ENCODE assay signal across 9 mouse cellular contexts in genomic region chr11:4083316-4084078, GRCm38 (mm10). TPM values are rescaled to one million over a fixed set of nuclear protein-coding genes. Genes with fewer than 3 reads are reported as not detected.
DNase-seq lines count a peak whose midpoint lies in the region; ATAC-seq and TF ChIP-seq lines count a peak whose summit lies in the region.
"Had no signal": no experiment of that assay in that cellular context is flagged by ENCODE, and none has a peak within 500 bp of the region (broad histone marks: within the 10 kb centered on the region; RNA-seq: fewer than 3 reads in every experiment).

No protein-coding gene starts in this region.

- no peak overlapping the region for H3K4me3 ChIP-seq in MEL (ENCODE audit: control insufficient read depth in 1 of 2, insufficient read depth in 1 of 2, low read depth in 2 of 2, low read length in 2 of 2)
- no peak overlapping the region for H3K4me3 ChIP-seq in forebrain, embryonic 15.5 days

- no peaks in the 10 kb centered on the region for H3K9me3 ChIP-seq in MEL (replicated peaks; ENCODE audit: insufficient read depth, low read length)
- H3K9me3 ChIP-seq in forebrain, embryonic 15.5 days: no peaks in the 10 kb centered on the region

- peaks cover 3 to 10% of the 10 kb centered on the region in 2 experiments for H3K4me1 ChIP-seq in MEL (ENCODE audit: control insufficient read depth in 1 of 2, insufficient read depth in 2 of 2, low read length in 2 of 2)
- H3K4me1 ChIP-seq in forebrain, embryonic 15.5 days: no peaks in the 10 kb centered on the region

- peak; percentile 88 for TF ChIP-seq RAD21 in MEL (IDR thresholded peaks at IDR 0.05; ENCODE audit: low read depth, low read length)

- peak; percentile 65 for DNase-seq in gastrocnemius, adult 18-20 months (ENCODE audit: low spot score)
- DNase-seq in gastrocnemius, postnatal 25 days: no peak
- peak; percentile 84 for DNase-seq in MEL (ENCODE audit: low read depth, low spot score)
- DNase-seq in cerebellum, adult 11-12 months: peak; percentile 50
- DNase-seq in kidney, postnatal 14 days: peak; percentile 72
- DNase-seq in right cerebral cortex, postnatal 4 days: peak; percentile 52

- no peak for TF ChIP-seq POLR2A in MEL (IDR thresholded peaks at IDR 0.05; ENCODE audit: control insufficient read depth in 1 of 2, insufficient read depth in 1 of 2, low read depth in 1 of 2, low read length in 2 of 2, poor library complexity in 1 of 2)

- no peaks in the 10 kb centered on the region for H3K27me3 ChIP-seq in MEL (ENCODE audit: control insufficient read depth in 1 of 2, insufficient read depth in 2 of 2, low read length in 2 of 2)
- no peaks in the 10 kb centered on the region for H3K27me3 ChIP-seq in forebrain, embryonic 15.5 days

- 31% methylated on average over 5 of the region's 5 CpGs for WGBS in forebrain, embryonic 15.5 days

- no peak overlapping the region for H3K27ac ChIP-seq in MEL (ENCODE audit: control insufficient read depth, low read depth, low read length)
- no peak overlapping the region for H3K27ac ChIP-seq in forebrain, embryonic 15.5 days (replicated peaks)

- peak; percentile 69 to 87 (median 86) for TF ChIP-seq CTCF in MEL (IDR thresholded peaks at IDR 0.05 in 2 of 3, conservative IDR thresholded peaks at IDR 0.05 in 1 of 3; ENCODE audit: control insufficient read depth in 1 of 3, insufficient read depth in 1 of 3, low read depth in 2 of 3, low read length in 3 of 3, poor library complexity in 1 of 3, severe bottlenecking in 1 of 3)

- no peak overlapping the region for H3K4me2 ChIP-seq in forebrain, embryonic 15.5 days (replicated peaks)

- peaks cover 0 to 11% of the 10 kb centered on the region in 2 experiments; a peak in 2 of 4 replicates for H3K36me3 ChIP-seq in MEL (ENCODE audit: control insufficient read depth in 1 of 2, insufficient read depth in 2 of 2, low read length in 2 of 2)
- no peaks in the 10 kb centered on the region for H3K36me3 ChIP-seq in forebrain, embryonic 15.5 days

- no peaks in the 10 kb centered on the region for H3K79me2 ChIP-seq in MEL (ENCODE audit: control insufficient read depth, insufficient read depth, low read length, poor library complexity)

- no peak overlapping the region for H3K9ac ChIP-seq in MEL (ENCODE audit: control insufficient read depth, low read depth, low read length, poor library complexity, severe bottlenecking)
- H3K9ac ChIP-seq in forebrain, embryonic 15.5 days (replicated peaks): no peak overlapping the region

- no peak for TF ChIP-seq EP300 in MEL (IDR thresholded peaks at IDR 0.05; ENCODE audit: low read depth in 1 of 2, low read length in 2 of 2)

- ATAC-seq in forebrain, embryonic 15.5 days (replicated peaks): peak; percentile 46; the same call in 1 of the 2 replicates
- peak; percentile 58 for ATAC-seq in megakaryocyte progenitor cell, adult 5-6 weeks (replicated peaks; ENCODE audit: poor library complexity)

TF ChIP-seq in MEL, 35 proteins besides CTCF, POLR2A, EP300 and RAD21 (continues in another document):
- peak; percentile 68 for TF ChIP-seq SMC3 (IDR thresholded peaks at IDR 0.05; ENCODE audit: low read depth, low read length)
- TF ChIP-seq GATA1 (IDR thresholded peaks at IDR 0.05; ENCODE audit: low read depth, low read length): no peak
- no peak for TF ChIP-seq TCF12 (IDR thresholded peaks at IDR 0.05; ENCODE audit: low read depth, low read length)
- TF ChIP-seq MAFK (IDR thresholded peaks at IDR 0.05; ENCODE audit: borderline replicate concordance, low read depth, low read length): no peak
- TF ChIP-seq MAZ (IDR thresholded peaks at IDR 0.05; ENCODE audit: low read depth, low read length): no peak
- TF ChIP-seq MAX (IDR thresholded peaks at IDR 0.05; ENCODE audit: low read length): peak; percentile 82
- no peak for TF ChIP-seq ETS1 (IDR thresholded peaks at IDR 0.05; ENCODE audit: low read depth, low read length)
- no peak for TF ChIP-seq TAL1 (IDR thresholded peaks at IDR 0.05; ENCODE audit: low read length)
- TF ChIP-seq POLR2AphosphoS5 (IDR thresholded peaks at IDR 0.05; ENCODE audit: borderline replicate concordance, low read depth, low read length): no peak
- TF ChIP-seq MYC (IDR thresholded peaks at IDR 0.05; ENCODE audit: low read depth, low read length): peak; percentile 97
- no peak for TF ChIP-seq MYB (IDR thresholded peaks at IDR 0.05; ENCODE audit: low read depth, low read length)
- no peak for TF ChIP-seq JUND (IDR thresholded peaks at IDR 0.05; ENCODE audit: low read depth, low read length)
- no peak for TF ChIP-seq HCFC1 (IDR thresholded peaks at IDR 0.05; ENCODE audit: low read depth, low read length)
- TF ChIP-seq ELF1 (IDR thresholded peaks at IDR 0.05; ENCODE audit: low read depth, low read length): no peak
- TF ChIP-seq USF1 (IDR thresholded peaks at IDR 0.05; ENCODE audit: low read depth, low read length): peak; percentile 52; the same call in 1 of the 2 replicates
- TF ChIP-seq TBP (IDR thresholded peaks at IDR 0.05; ENCODE audit: low read depth, low read length): no peak
- TF ChIP-seq ZC3H11A (IDR thresholded peaks at IDR 0.05; ENCODE audit: low read depth, low read length): peak; percentile 64
- TF ChIP-seq NELFE (IDR thresholded peaks at IDR 0.05; ENCODE audit: low read depth, low read length): no peak
- TF ChIP-seq ZKSCAN1 (IDR thresholded peaks at IDR 0.05; ENCODE audit: low read depth, low read length): no peak
- no peak for TF ChIP-seq UBTF (IDR thresholded peaks at IDR 0.05; ENCODE audit: borderline replicate concordance, insufficient read depth, low read depth, low read length)
- no peak for TF ChIP-seq SIN3A (IDR thresholded peaks at IDR 0.05; ENCODE audit: low read length)
- TF ChIP-seq RCOR1 (IDR thresholded peaks at IDR 0.05; ENCODE audit: low read depth, low read length): no peak
- TF ChIP-seq MXI1 (IDR thresholded peaks at IDR 0.05; ENCODE audit: low read depth, low read length): no peak
- TF ChIP-seq CHD2 (IDR thresholded peaks at IDR 0.05; ENCODE audit: low read length): no peak
- no peak for TF ChIP-seq NRF1 (IDR thresholded peaks at IDR 0.05; ENCODE audit: insufficient read depth, low read depth, low read length, poor library complexity, severe bottlenecking)
- TF ChIP-seq ZMIZ1 (IDR thresholded peaks at IDR 0.05; ENCODE audit: low read depth, low read length): no peak
- TF ChIP-seq BHLHE40 (IDR thresholded peaks at IDR 0.05; ENCODE audit: borderline replicate concordance, low read depth, low read length): no peak
- TF ChIP-seq KAT2A (conservative IDR thresholded peaks at IDR 0.05; ENCODE audit: low read depth, low read length): no peak
- TF ChIP-seq USF2 (IDR thresholded peaks at IDR 0.05; ENCODE audit: borderline replicate concordance in 1 of 2, insufficient read depth in 1 of 2, low read depth in 1 of 2, low read length in 2 of 2): no peak
- TF ChIP-seq GABPA (IDR thresholded peaks at IDR 0.05; ENCODE audit: low read depth, low read length): no peak
- TF ChIP-seq POLR2AphosphoS2 (IDR thresholded peaks at IDR 0.05; ENCODE audit: low read length): no peak

RNA-seq across cellular contexts. Expression of gene Mtfp1, which starts 11.7 kb away (rescaled TPM):
- 10 to 100 TPM; 39.2 to 51.4 TPM for total RNA-seq in gastrocnemius, adult 18-20 months (2021)
- total RNA-seq in gastrocnemius, postnatal 25 days (2021): 10 to 100 TPM; 60.8 to 62.0 TPM
- 71.4 and 84.8 TPM in 2 replicates for total RNA-seq in MEL (2012; rRNA removed)
- polyA plus RNA-seq in MEL (2012; ENCODE audit: insufficient read depth in 1 of 2, insufficient read length in 2 of 2, low read depth in 1 of 2, low replicate concordance in 2 of 2, missing spikeins in 1 of 2): 10 to 100 TPM in 1 of 2 experiments, not detected in 1; 70.5 TPM
- polyA plus RNA-seq in forebrain, embryonic 15.5 days (2015; fragmentation: Nextera tagmentation; extraction: Ambion mirVana): 7.3 and 7.7 TPM in 2 replicates
- total RNA-seq in megakaryocyte progenitor cell, adult 5-6 weeks (2015): 9.7 and 12.0 TPM in 2 replicates
- total RNA-seq in megakaryocyte progenitor cell, adult 5-6 weeks (2017): 9.2 and 12.0 TPM in 2 replicates

RNA-seq across cellular contexts. Expression of gene Sec14l3, which starts 18.9 kb away (rescaled TPM):
- not detected for total RNA-seq in gastrocnemius, adult 18-20 months (2021)
- total RNA-seq in gastrocnemius, postnatal 25 days (2021): not detected
- not detected in 2 replicates for total RNA-seq in MEL (2012; rRNA removed)
- not detected for polyA plus RNA-seq in MEL (2012; ENCODE audit: insufficient read depth in 1 of 2, insufficient read length in 2 of 2, low read depth in 1 of 2, low replicate concordance in 2 of 2, missing spikeins in 1 of 2)
- polyA plus RNA-seq in forebrain, embryonic 15.5 days (2015; fragmentation: Nextera tagmentation; extraction: Ambion mirVana): 0.75 and 0.91 TPM in 2 replicates
- not detected in 2 replicates for total RNA-seq in megakaryocyte progenitor cell, adult 5-6 weeks (2015)
- total RNA-seq in megakaryocyte progenitor cell, adult 5-6 weeks (2017): not detected in 2 replicates

RNA-seq across cellular contexts. Expression of gene Sec14l2, which starts 39.7 kb away (rescaled TPM):
- under 1 TPM; 0.09 to 0.33 TPM for total RNA-seq in gastrocnemius, adult 18-20 months (2021)
- under 1 TPM; 0.49 to 0.83 TPM for total RNA-seq in gastrocnemius, postnatal 25 days (2021)
- total RNA-seq in MEL (2012; rRNA removed): 22.6 and 40.1 TPM in 2 replicates
- 10 to 100 TPM in 1 of 2 experiments, not detected in 1; 15.5 TPM for polyA plus RNA-seq in MEL (2012; ENCODE audit: insufficient read depth in 1 of 2, insufficient read length in 2 of 2, low read depth in 1 of 2, low replicate concordance in 2 of 2, missing spikeins in 1 of 2)
- 1.5 and 2.4 TPM in 2 replicates for polyA plus RNA-seq in forebrain, embryonic 15.5 days (2015; fragmentation: Nextera tagmentation; extraction: Ambion mirVana)
- total RNA-seq in megakaryocyte progenitor cell, adult 5-6 weeks (2015): 0.71 and 0.72 TPM in 2 replicates
- total RNA-seq in megakaryocyte progenitor cell, adult 5-6 weeks (2017): 0.87 and 1.7 TPM in 2 replicates

RNA-seq across cellular contexts. Expression of gene Rnf215, which starts 51.5 kb away (rescaled TPM):
- 1 to 10 TPM; 3.3 to 4.5 TPM for total RNA-seq in gastrocnemius, adult 18-20 months (2021)
- 1 to 10 TPM; 4.9 to 5.0 TPM for total RNA-seq in gastrocnemius, postnatal 25 days (2021)
- total RNA-seq in MEL (2012; rRNA removed): 10.1 and 11.3 TPM in 2 replicates
- polyA plus RNA-seq in MEL (2012; ENCODE audit: insufficient read depth in 1 of 2, insufficient read length in 2 of 2, low read depth in 1 of 2, low replicate concordance in 2 of 2, missing spikeins in 1 of 2): 10 to 100 TPM in 1 of 2 experiments, not detected in 1; 13.2 TPM
- polyA plus RNA-seq in forebrain, embryonic 15.5 days (2015; fragmentation: Nextera tagmentation; extraction: Ambion mirVana): 47.2 and 49.7 TPM in 2 replicates
- total RNA-seq in megakaryocyte progenitor cell, adult 5-6 weeks (2015): 2.5 and 4.7 TPM in 2 replicates
- total RNA-seq in megakaryocyte progenitor cell, adult 5-6 weeks (2017): 5.9 and 8.8 TPM in 2 replicates

RNA-seq across cellular contexts. Expression of gene Sec14l4, which starts 52.2 kb away (rescaled TPM):
- not detected for total RNA-seq in gastrocnemius, adult 18-20 months (2021)
- not detected for total RNA-seq in gastrocnemius, postnatal 25 days (2021)
- not detected in 2 replicates for total RNA-seq in MEL (2012; rRNA removed)
- polyA plus RNA-seq in MEL (2012; ENCODE audit: insufficient read depth in 1 of 2, insufficient read length in 2 of 2, low read depth in 1 of 2, low replicate concordance in 2 of 2, missing spikeins in 1 of 2): not detected
- not detected in 2 replicates for polyA plus RNA-seq in forebrain, embryonic 15.5 days (2015; fragmentation: Nextera tagmentation; extraction: Ambion mirVana)
- total RNA-seq in megakaryocyte progenitor cell, adult 5-6 weeks (2015): not detected in 2 replicates
- not detected in 2 replicates for total RNA-seq in megakaryocyte progenitor cell, adult 5-6 weeks (2017)
- total RNA-seq: left cerebral cortex, postnatal 36 days had no signal
